Mouse (Mus musculus) heart, adult 2 months (tissue): ENCODE results near the gene Strbp.

Source experiments
- CTCF ChIP-seq: fragments of 200-600 bp; IDR thresholded peaks from 2 replicates; pipeline ENCODE4 v1.8.1; 2022; ENCODE audit warnings: antibody characterized with exemption, mild to moderate bottlenecking, moderate library complexity
- EP300 ChIP-seq: fragments of 200-500 bp; IDR thresholded peaks from 2 replicates; pipeline ENCODE4 v1.6.1; 2011; ENCODE audit warnings: low read depth, low read length, control low read depth; ENCODE audit not compliant: insufficient read depth

DNA sequence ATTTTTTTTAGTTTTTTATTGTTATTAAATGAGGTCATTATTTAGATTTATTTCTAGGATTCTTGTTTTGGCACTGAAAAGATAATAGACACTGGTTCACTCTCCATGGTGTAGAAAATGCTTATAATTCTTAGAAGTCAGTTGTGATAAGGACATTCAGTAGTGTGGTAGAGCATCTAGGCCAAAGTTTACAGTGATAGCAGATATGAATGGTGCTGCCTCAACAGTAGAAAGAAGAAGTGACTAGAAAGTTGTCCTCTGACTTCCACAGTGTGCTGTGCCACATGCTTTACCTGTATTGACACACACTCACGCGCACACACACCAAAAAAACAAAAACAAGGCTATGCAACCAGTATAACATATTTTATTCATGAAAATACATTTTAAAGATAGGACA, 174.3 kb downstream of the Strbp start:
- TF ChIP-seq CTCF: no peak
- no peak for TF ChIP-seq EP300
